Mouse (Mus musculus) heart, embryonic 13.5 days (tissue): ENCODE data around the gene Cct3. TPM values are rescaled to one million over a fixed set of nuclear protein-coding genes. Genes with fewer than 3 reads are reported as not detected.
"Not testable (repeated sequence)": the region's sequence is repeated elsewhere in the genome, so short reads cannot be mapped to it uniquely, and the experiment has no call there.

ENCODE experiments used
- ATAC-seq: fragments of 200-750 bp; cut with Nextera tagmentation; 2 replicates; pipeline ENCODE4 v1.8.0; 2017; ENCODE audit warnings: moderate TSS enrichment; ENCODE audit not compliant: insufficient number of reproducible peaks, low FRiP score, low TSS enrichment; ENCODE audit errors: extremely low read depth
- H3K27ac ChIP-seq: fragments of 300-500 bp; sonication (generic); replicated peaks from 2 replicates; pipeline ENCODE4 v1.5.1; 2015; ENCODE audit warnings: moderate library complexity, mild to moderate bottlenecking, inconsistent platforms
- H3K27me3 ChIP-seq: fragments of 300-500 bp; sonication (generic); replicated peaks from 2 replicates; pipeline ENCODE4 v1.6.1; 2015; ENCODE audit warnings: mild to moderate bottlenecking, inconsistent platforms
- H3K36me3 ChIP-seq: fragments of 300-500 bp; sonication (generic); 2 replicates; pipeline ENCODE4 v1.6.1; 2015; ENCODE audit warnings: mild to moderate bottlenecking, inconsistent platforms
- H3K4me1 ChIP-seq: fragments of 300-500 bp; sonication (generic); 2 replicates; pipeline ENCODE4 v1.6.1; 2015; ENCODE audit warnings: inconsistent platforms
- H3K4me2 ChIP-seq: fragments of 300-500 bp; sonication (generic); 2 replicates; pipeline ENCODE4 v1.6.1; 2015; ENCODE audit warnings: inconsistent platforms, mild to moderate bottlenecking, moderate library complexity
- H3K4me3 ChIP-seq: fragments of 300-500 bp; sonication (generic); 2 replicates; pipeline ENCODE4 v1.5.1; 2015; ENCODE audit warnings: moderate library complexity, mild to moderate bottlenecking, inconsistent platforms
- H3K9ac ChIP-seq: fragments of 300-500 bp; sonication (generic); 2 replicates; pipeline ENCODE4 v1.6.1; 2015; ENCODE audit warnings: inconsistent platforms, mild to moderate bottlenecking, moderate library complexity
- H3K9me3 ChIP-seq: fragments of 300-500 bp; sonication (generic); 2 replicates; pipeline ENCODE4 v1.6.1; 2016; ENCODE audit warnings: inconsistent platforms
- WGBS: fragments of 180-500 bp; shearing (Covaris S2); methylation state at CpG from one replicate; pipeline ENCODE4 v1.1.7; 2015; ENCODE audit warnings: mixed read lengths; 5-methylcytosine and 5-hydroxymethylcytosine counted together
- polyA plus RNA-seq: library from polyadenylated mRNA; unstranded; fragments of >200 nt; fragmentation: Nextera tagmentation; extraction: Ambion mirVana; gene quantifications from 2 replicates; pipeline ENCODE4 v1.2.1, GENCODE M21; 2015

The Cct3 gene
- polyA plus RNA-seq, result 400 and 448 TPM in 2 replicates

DNA sequence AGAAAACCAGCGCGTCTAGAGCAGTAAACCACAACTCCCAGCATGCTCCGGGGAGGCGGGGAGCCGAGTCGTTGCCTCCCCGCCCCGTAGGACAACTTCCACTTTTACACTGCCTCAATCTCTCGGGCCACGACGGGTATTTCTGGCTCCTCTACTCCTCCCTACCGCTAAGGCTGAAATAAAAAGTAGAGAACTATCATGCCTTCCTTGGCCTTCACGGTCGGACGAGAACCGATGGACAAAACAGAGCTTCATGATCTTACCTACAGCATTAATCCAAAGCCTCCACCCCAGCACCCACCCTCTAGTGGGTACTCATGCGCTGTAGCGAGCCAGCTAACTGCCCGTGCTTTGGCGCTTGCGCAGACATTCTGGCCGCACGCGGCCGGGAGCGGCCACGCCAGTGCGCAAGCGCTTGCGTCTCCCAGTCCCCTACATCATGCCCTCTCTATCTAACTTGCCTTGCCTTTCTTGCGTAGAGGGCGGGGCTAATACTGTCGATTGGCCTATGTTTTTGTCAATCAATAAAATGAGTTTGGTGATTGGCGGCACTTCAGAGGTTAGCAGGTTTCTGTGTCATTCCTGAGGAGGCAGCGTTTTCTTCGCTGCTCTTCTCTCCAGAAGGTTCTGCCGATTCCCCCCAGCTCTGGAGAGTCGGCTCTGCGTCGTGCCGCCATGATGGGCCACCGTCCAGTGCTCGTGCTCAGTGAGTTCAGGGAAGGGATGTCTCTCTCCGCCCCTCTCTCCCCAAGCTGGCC, at the start of gene Cct3, which contains the start of gene Tsacc:
TSS of gene Cct3 (plus strand) at position 556 of the 758 bp plus-strand sequence.
TSS of gene Tsacc (minus strand) at position 439 of the 758 bp plus-strand sequence.
- peaks cover 30% of the 10 kb centered on the region for H3K36me3 ChIP-seq
- no peaks in the 10 kb centered on the region for H3K9me3 ChIP-seq
- H3K9ac ChIP-seq, result peak within 1 kb of the TSS; percentile 88
- peak within 1 kb of the TSS; percentile 95 for H3K27ac ChIP-seq
- H3K4me2 ChIP-seq, result peak within 1 kb of the TSS; percentile 86
- H3K4me1 ChIP-seq, result peaks cover 27% of the 10 kb centered on the region
- H3K27me3 ChIP-seq, result no peaks in the 10 kb centered on the region
- peak within 1 kb of the TSS; percentile 67 for H3K4me3 ChIP-seq
- WGBS, result under 1% methylated on average over 44 of the region's 44 CpGs
- peak; percentile 97 for ATAC-seq

- H3K4me1 ChIP-seq, result no peaks in the 10 kb centered on the region
- no peaks in the 10 kb centered on the region for H3K9me3 ChIP-seq
- no peaks in the 10 kb centered on the region for H3K36me3 ChIP-seq
- WGBS, result 57% methylated on average over 9 of the region's 9 CpGs
- no peak overlapping the region for H3K27ac ChIP-seq
- H3K27me3 ChIP-seq, result peaks cover 86% of the 10 kb centered on the region
- ATAC-seq, result peak; percentile 26; the same call in 1 of the 2 replicates
- no peak overlapping the region for H3K9ac ChIP-seq
- H3K4me2 ChIP-seq, result no peak overlapping the region
- no peak overlapping the region for H3K4me3 ChIP-seq
Observed at GRCm38 (mm10) chr3:88247666-88248065, 49.2 kb upstream of the Cct3 start.

GRCm38 (mm10) chr3:88248406-88248805, 48.5 kb upstream of the Cct3 start:
- no peaks in the 10 kb centered on the region for H3K4me1 ChIP-seq
- H3K27ac ChIP-seq, result no peak overlapping the region
- ATAC-seq, result no peak
- H3K9ac ChIP-seq, result no peak overlapping the region
- no peaks in the 10 kb centered on the region for H3K9me3 ChIP-seq
- WGBS, result 83% methylated on average over 11 of the region's 11 CpGs
- H3K4me2 ChIP-seq, result no peak overlapping the region
- H3K36me3 ChIP-seq, result no peaks in the 10 kb centered on the region
- H3K4me3 ChIP-seq, result no peak overlapping the region
- H3K27me3 ChIP-seq, result peaks cover 86% of the 10 kb centered on the region

- Histone ChIP-seq H3K27ac (no peak overlapping the region), H3K9me3 (no peaks in the 10 kb centered on the region), H3K36me3 (no peaks in the 10 kb centered on the region), H3K27me3 (peaks cover 86% of the 10 kb centered on the region), H3K4me2 (no peak overlapping the region), H3K4me1 (peaks cover 9% of the 10 kb centered on the region), H3K4me3 (no peak overlapping the region), H3K9ac (no peak overlapping the region)
- 68% methylated on average over 6 of the region's 6 CpGs for WGBS
- no peak for ATAC-seq
Observed at GRCm38 (mm10) chr3:88252739-88253138, 44.2 kb upstream of the Cct3 start.

GRCm38 (mm10) chr3:88254268-88254926, 42.5 kb upstream of the Cct3 start, which contains the start of gene Rhbg:
TSS of gene Rhbg (minus strand) at chr3:88254709.
- peak within 1 kb of the TSS; percentile 57 for H3K4me3 ChIP-seq
- H3K4me1 ChIP-seq, result peaks cover 9% of the 10 kb centered on the region
- no peak within 1 kb of the TSS for H3K27ac ChIP-seq
- no peaks in the 10 kb centered on the region for H3K36me3 ChIP-seq
- H3K9ac ChIP-seq, result peak within 1 kb of the TSS; percentile 75
- no peaks in the 10 kb centered on the region for H3K9me3 ChIP-seq
- H3K27me3 ChIP-seq, result peaks cover 81% of the 10 kb centered on the region
- WGBS, result under 1% methylated on average over 34 of the region's 34 CpGs
- H3K4me2 ChIP-seq, result peak within 1 kb of the TSS; percentile 82
- ATAC-seq, result no peak

- Histone ChIP-seq H3K27ac (no peak overlapping the region), H3K4me1 (peaks cover 9% of the 10 kb centered on the region), H3K9ac (no peak overlapping the region), H3K4me2 (no peak overlapping the region), H3K36me3 (no peaks in the 10 kb centered on the region), H3K9me3 (no peaks in the 10 kb centered on the region), H3K4me3 (no peak overlapping the region), H3K27me3 (peaks cover 73% of the 10 kb centered on the region)
- 46% methylated on average over 6 of the region's 6 CpGs for WGBS
- no peak for ATAC-seq
Observed at GRCm38 (mm10) chr3:88255950-88256349, 41.0 kb upstream of the Cct3 start.

- peaks cover 69% of the 10 kb centered on the region for H3K27me3 ChIP-seq
- no peak overlapping the region for H3K4me2 ChIP-seq
- H3K4me1 ChIP-seq, result peaks cover 9% of the 10 kb centered on the region
- H3K4me3 ChIP-seq, result no peak overlapping the region
- no peaks in the 10 kb centered on the region for H3K9me3 ChIP-seq
- 51% methylated on average over 7 of the region's 7 CpGs for WGBS
- no peak overlapping the region for H3K9ac ChIP-seq
- ATAC-seq, result no peak
- no peak overlapping the region for H3K27ac ChIP-seq
- H3K36me3 ChIP-seq, result no peaks in the 10 kb centered on the region
Observed at GRCm38 (mm10) chr3:88256382-88256781, 40.5 kb upstream of the Cct3 start.

DNA sequence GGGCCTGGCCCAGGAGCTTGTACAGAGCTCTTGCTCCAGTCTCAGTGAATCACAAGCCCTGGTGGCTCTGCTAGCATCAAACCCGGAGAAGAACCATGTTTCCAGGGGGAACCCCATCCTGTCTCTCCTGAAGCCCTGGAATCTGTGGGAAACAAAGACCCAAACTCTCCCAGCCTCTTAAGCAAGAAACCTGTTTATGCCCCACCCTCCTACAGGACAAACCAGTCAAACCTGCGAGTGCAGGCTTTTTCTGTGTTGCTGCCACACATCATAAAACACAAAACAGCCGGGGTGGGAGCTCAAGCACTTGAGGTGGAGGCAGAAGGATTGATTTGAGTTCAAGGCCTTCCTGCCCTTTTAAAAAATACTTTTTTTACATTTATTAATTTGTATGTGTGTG, 34.6 kb upstream of the Cct3 start:
- Histone ChIP-seq H3K27ac (no peak overlapping the region), H3K4me1 (no peaks in the 10 kb centered on the region), H3K9ac (no peak overlapping the region), H3K9me3 (no peaks in the 10 kb centered on the region), H3K4me3 (no peak overlapping the region), H3K27me3 (peaks cover 17% of the 10 kb centered on the region), H3K36me3 (no peaks in the 10 kb centered on the region), H3K4me2 (no peak overlapping the region)
- 59% methylated on average over 3 of the region's 3 CpGs for WGBS
- ATAC-seq, result no peak

- H3K9ac ChIP-seq, H3K36me3 ChIP-seq, ATAC-seq, H3K4me3 ChIP-seq, H3K4me2 ChIP-seq, H3K27me3 ChIP-seq, H3K9me3 ChIP-seq, H3K27ac ChIP-seq, H3K4me1 ChIP-seq: not testable (repeated sequence)
- 48% methylated on average over 6 of the region's 6 CpGs for WGBS
Observed at GRCm38 (mm10) chr3:88268014-88268413, 28.9 kb upstream of the Cct3 start.

GRCm38 (mm10) chr3:88268991-88269390, 27.9 kb upstream of the Cct3 start:
- Histone ChIP-seq H3K27ac (no peak overlapping the region), H3K9me3 (no peaks in the 10 kb centered on the region), H3K9ac (no peak overlapping the region), H3K4me1 (no peaks in the 10 kb centered on the region), H3K4me3 (no peak overlapping the region), H3K4me2 (no peak overlapping the region), H3K36me3 (no peaks in the 10 kb centered on the region), H3K27me3 (no peaks in the 10 kb centered on the region)
- WGBS, result 79% methylated on average over 5 of the region's 5 CpGs
- no peak for ATAC-seq

GRCm38 (mm10) chr3:88271298-88271697, 25.6 kb upstream of the Cct3 start:
- WGBS, result 75% methylated on average over 2 of the region's 2 CpGs
- not testable (repeated sequence) for H3K36me3 ChIP-seq, H3K9ac ChIP-seq, H3K4me1 ChIP-seq, H3K9me3 ChIP-seq, H3K4me3 ChIP-seq, H3K4me2 ChIP-seq, H3K27ac ChIP-seq, ATAC-seq, H3K27me3 ChIP-seq
